Mouse (Mus musculus) erythroid progenitor cell, adult 5-6 weeks (primary cell): ENCODE measurements around the gene Tmem186. TPM values are rescaled to one million over a fixed set of nuclear protein-coding genes. Genes with fewer than 3 reads are reported as not detected.

Source experiments
- ATAC-seq: replicated peaks from 2 replicates; pipeline ENCODE4 v1.8.0; 2016; ENCODE audit warnings: moderate number of reproducible peaks, mild to moderate bottlenecking, moderate TSS enrichment, inconsistent platforms; ENCODE audit not compliant: poor library complexity, low FRiP score, severe bottlenecking
- total RNA-seq, 2 experiments: library from RNA; stranded (forward) in 1 of 2; stranded (reverse) in 1 of 2; fragments of 150-400 nt in 1 of 2; fragments of 186-747, 209-891 nt in 1 of 2; gene quantifications; 2 replicates each; pipeline versions ENCODE4 v1.2.3 to v1.2.4; 2015 to 2017; ENCODE audit warnings: low replicate concordance in 2 of 2

Gene Tmem186
- total RNA-seq, 2 experiments from 2014 or later = 6.7 to 12.5 TPM

- no peak for ATAC-seq
Observed at GRCm38 (mm10) chr16:8620315-8621115, 17.0 kb downstream of the Tmem186 start.

GRCm38 (mm10) chr16:8619659-8620314, 17.7 kb downstream of the Tmem186 start:
- no peak for ATAC-seq

GRCm38 (mm10) chr16:8613447-8613846, 24.1 kb downstream of the Tmem186 start:
- ATAC-seq = peak; percentile 28

- peak; percentile 65 for ATAC-seq
Observed at GRCm38 (mm10) chr16:8613039-8613438, 24.5 kb downstream of the Tmem186 start.

GRCm38 (mm10) chr16:8612214-8613005, 25.1 kb downstream of the Tmem186 start:
- ATAC-seq = peak; percentile 93

GRCm38 (mm10) chr16:8610397-8610796, 27.1 kb downstream of the Tmem186 start:
- ATAC-seq = no peak

GRCm38 (mm10) chr16:8603789-8604188, 33.7 kb downstream of the Tmem186 start:
- peak; percentile 65 for ATAC-seq

- ATAC-seq = no peak
Observed at GRCm38 (mm10) chr16:8597516-8597915, 40.0 kb downstream of the Tmem186 start.

GRCm38 (mm10) chr16:8596336-8596735, 41.2 kb downstream of the Tmem186 start:
- no peak for ATAC-seq

GRCm38 (mm10) chr16:8595411-8595810, 42.1 kb downstream of the Tmem186 start:
- no peak for ATAC-seq

GRCm38 (mm10) chr16:8585056-8585455, 52.5 kb downstream of the Tmem186 start:
- no peak for ATAC-seq

- ATAC-seq = no peak
Observed at GRCm38 (mm10) chr16:8584248-8584647, 53.3 kb downstream of the Tmem186 start.

Other genes with a start within 250 kb of the Tmem186 start
- not detected in 2 replicates for gene Tmem114, start 212.6 kb downstream of the Tmem186 start, total RNA-seq (2015; ENCODE audit: low replicate concordance)
- gene Tmem114, start 212.6 kb downstream of the Tmem186 start, total RNA-seq (2017; ENCODE audit: low replicate concordance) = not detected in 2 replicates
- gene Mettl22, start 166.9 kb downstream of the Tmem186 start, total RNA-seq (2015; ENCODE audit: low replicate concordance) = 2.9 and 6.7 TPM in 2 replicates
- 0.13 TPM in 1 of 2 replicates, not detected in the other for gene Mettl22, start 166.9 kb downstream of the Tmem186 start, total RNA-seq (2017; ENCODE audit: low replicate concordance)
- gene Abat, start 124.3 kb downstream of the Tmem186 start, total RNA-seq (2015; ENCODE audit: low replicate concordance) = 3.4 and 5.0 TPM in 2 replicates
- gene Abat, start 124.3 kb downstream of the Tmem186 start, total RNA-seq (2017; ENCODE audit: low replicate concordance) = 0.76 and 2.1 TPM in 2 replicates
- 80.1 and 96.9 TPM in 2 replicates for gene Pmm2, start within 50 bp of the Tmem186 start, total RNA-seq (2015; ENCODE audit: low replicate concordance)
- gene Pmm2, start within 50 bp of the Tmem186 start, total RNA-seq (2017; ENCODE audit: low replicate concordance) = 118 and 123 TPM in 2 replicates
- 176 and 189 TPM in 2 replicates for gene Carhsp1, start 34.4 kb upstream of the Tmem186 start, total RNA-seq (2015; ENCODE audit: low replicate concordance)
- 200 and 217 TPM in 2 replicates for gene Carhsp1, start 34.4 kb upstream of the Tmem186 start, total RNA-seq (2017; ENCODE audit: low replicate concordance)
- gene Gm5767, start 43.1 kb upstream of the Tmem186 start, total RNA-seq (2015; ENCODE audit: low replicate concordance) = not detected in 2 replicates
- not detected in 2 replicates for gene Gm5767, start 43.1 kb upstream of the Tmem186 start, total RNA-seq (2017; ENCODE audit: low replicate concordance)
- gene Usp7, start 154.6 kb upstream of the Tmem186 start, total RNA-seq (2015; ENCODE audit: low replicate concordance) = 742 and 897 TPM in 2 replicates
- 1,089 and 1,449 TPM in 2 replicates for gene Usp7, start 154.6 kb upstream of the Tmem186 start, total RNA-seq (2017; ENCODE audit: low replicate concordance)
- gene 1810013L24Rik, start 192.4 kb upstream of the Tmem186 start, total RNA-seq (2015; ENCODE audit: low replicate concordance) = 77.8 and 106 TPM in 2 replicates
- 120 and 143 TPM in 2 replicates for gene 1810013L24Rik, start 192.4 kb upstream of the Tmem186 start, total RNA-seq (2017; ENCODE audit: low replicate concordance)